Mouse (Mus musculus) thymus, postnatal 10 days (tissue): ENCODE results near the gene Eif2b4.
A peak's percentile ranks its signal among the peaks of the same experiment; 100 is the strongest.

Source experiments
- DNase-seq, 2 experiments: peaks; one replicate each; pipeline ENCODE4 v3.0.0; 2021; ENCODE audit warnings: low spot score in 2 of 2

Gene Eif2b4

GRCm38 (mm10) chr5:31199893-31200292 is 6.7 kb upstream of the Eif2b4 start:
- DNase-seq, result peak in 1 of 2 experiments; percentile 21

- DNase-seq, result no peak
Observed at GRCm38 (mm10) chr5:31199321-31199892, 6.2 kb upstream of the Eif2b4 start.

- DNase-seq, result no peak
Observed at GRCm38 (mm10) chr5:31198616-31199320, 5.5 kb upstream of the Eif2b4 start.

DNA sequence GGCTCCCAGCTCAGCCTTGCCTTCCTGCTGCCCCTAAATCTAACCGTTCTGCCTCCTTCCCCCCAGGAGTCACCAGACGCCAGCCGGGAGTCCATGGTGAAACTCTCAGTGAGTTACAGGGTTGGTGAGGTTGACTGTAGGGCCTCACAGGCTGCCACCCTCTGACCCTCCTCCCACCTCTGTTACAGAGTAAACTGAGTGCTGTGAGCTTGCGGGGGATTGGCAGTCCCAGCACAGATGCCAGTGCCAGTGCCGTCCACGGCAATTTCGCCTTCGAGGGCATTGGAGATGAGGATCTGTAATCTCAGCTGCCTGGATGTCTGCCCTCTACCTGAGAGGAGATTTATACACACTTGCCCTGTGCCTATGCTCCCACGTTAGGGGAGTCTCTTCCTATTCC is 4.9 kb upstream of the Eif2b4 start:
- no peak for DNase-seq

DNA sequence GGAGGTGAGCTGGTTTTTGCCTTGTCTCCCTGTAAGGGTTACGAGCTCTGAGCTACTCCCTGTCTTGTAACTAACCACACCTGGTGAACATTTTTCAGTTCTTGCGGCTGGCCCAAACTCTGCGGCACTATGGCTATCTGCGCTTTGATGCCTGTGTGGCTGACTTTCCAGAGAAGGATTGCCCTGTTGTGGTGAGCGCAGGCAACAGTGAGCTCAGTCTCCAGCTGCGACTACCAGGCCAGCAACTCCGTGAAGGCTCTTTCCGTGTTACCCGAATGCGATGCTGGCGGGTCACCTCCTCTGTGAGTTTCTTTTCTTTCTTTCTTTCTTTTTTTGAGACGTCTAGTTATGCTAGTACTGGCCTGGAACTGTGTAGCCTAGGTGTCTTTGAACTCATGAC is 3.8 kb upstream of the Eif2b4 start:
- DNase-seq, result no peak

- no peak for DNase-seq
Observed at GRCm38 (mm10) chr5:31196207-31196606, 3.0 kb upstream of the Eif2b4 start.

DNA sequence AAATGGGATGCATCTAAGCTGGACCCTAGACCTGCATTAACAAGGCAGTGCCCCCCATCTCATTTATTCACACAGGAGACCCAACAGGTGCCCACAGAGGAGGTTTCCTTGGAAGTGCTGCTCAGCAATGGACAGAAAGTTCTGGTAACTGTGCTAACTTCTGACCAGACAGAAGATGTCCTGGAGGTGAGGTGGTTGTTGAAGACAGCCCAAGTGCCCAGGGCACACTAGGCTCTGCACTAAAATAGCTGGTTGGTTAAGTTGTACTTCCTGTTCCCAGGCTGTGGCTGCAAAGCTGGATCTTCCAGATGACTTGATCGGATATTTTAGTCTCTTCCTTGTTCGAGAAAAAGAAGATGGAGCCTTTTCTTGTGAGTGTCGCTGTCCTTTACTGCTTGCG is 2.4 kb upstream of the Eif2b4 start:
- DNase-seq, result no peak

DNA sequence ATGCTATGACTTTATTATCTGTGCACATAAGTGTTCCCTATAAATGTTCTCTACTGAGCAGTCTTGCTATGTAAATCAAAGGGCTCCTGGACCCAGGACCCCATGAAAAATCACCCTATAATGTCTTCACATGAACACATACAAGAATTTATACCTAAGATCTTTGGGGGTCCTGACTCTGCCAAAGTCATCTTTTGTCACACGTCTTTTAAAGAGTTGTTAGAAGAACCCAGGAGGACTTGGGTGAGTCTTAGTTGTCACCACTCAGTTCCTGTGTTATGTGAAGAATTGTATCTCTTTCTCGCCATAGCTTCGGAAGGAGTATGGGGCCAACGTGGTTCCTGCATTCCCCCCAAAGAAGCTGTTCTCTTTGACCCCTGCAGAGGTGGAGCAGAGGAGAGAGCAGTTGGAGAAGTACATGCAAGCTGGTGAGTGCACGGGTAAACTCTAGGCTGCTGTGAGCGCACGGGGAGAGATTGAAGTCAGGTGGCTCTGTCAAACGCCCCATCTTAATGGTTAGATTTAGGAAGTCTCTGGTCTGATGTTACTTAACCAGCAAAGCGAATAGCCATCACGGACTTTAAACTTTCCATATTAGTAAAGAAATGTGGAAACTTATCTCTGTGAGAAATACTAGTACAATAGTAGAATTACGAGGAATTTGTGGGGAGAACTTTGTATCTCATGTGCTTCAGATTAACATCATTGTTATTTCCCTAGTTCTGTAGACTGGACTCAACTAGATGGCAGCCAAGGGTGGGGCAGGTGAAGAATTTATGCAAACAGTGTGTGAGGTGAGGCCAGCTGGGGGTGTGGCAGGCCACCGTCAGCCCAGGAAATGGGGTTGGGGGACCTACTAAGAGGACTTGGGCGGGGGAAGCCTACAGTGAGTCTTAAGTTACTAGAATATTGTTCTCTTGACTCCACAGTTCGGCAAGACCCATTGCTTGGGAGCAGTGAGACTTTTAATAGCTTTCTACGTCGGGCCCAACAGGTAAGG is 1.6 kb upstream of the Eif2b4 start:
- no peak for DNase-seq

DNA sequence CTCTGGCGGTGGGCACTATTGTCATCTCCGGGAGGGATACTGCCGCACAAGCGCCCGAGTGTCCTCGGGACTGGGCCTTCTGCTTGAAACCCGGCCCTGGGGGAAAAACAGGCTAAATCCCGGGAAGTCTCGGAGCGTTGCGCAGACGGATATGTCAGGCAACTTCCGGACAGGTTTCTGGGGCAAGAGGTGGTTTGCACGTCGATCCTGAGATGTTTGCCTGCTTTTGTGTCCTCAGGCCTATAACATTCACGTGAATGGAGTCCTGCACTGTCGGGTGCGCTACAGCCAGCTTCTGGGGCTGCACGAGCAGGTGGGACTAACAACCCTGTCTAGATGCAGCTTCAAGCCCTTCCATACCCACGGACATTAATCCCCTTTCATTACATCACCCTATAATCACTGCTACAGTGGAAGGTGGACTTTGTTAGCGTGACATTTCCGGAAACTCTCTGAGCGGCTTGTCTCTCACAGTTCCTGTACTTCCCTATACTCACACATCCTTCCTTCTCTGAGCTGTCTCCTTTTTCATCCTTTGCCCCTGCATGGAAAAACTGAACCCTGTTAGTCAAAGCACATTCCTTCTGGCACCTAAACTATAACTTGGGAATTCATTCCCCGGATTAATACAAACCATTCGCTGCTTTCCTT is 526 bp upstream of the Eif2b4 start:
- DNase-seq, result no peak

DNA sequence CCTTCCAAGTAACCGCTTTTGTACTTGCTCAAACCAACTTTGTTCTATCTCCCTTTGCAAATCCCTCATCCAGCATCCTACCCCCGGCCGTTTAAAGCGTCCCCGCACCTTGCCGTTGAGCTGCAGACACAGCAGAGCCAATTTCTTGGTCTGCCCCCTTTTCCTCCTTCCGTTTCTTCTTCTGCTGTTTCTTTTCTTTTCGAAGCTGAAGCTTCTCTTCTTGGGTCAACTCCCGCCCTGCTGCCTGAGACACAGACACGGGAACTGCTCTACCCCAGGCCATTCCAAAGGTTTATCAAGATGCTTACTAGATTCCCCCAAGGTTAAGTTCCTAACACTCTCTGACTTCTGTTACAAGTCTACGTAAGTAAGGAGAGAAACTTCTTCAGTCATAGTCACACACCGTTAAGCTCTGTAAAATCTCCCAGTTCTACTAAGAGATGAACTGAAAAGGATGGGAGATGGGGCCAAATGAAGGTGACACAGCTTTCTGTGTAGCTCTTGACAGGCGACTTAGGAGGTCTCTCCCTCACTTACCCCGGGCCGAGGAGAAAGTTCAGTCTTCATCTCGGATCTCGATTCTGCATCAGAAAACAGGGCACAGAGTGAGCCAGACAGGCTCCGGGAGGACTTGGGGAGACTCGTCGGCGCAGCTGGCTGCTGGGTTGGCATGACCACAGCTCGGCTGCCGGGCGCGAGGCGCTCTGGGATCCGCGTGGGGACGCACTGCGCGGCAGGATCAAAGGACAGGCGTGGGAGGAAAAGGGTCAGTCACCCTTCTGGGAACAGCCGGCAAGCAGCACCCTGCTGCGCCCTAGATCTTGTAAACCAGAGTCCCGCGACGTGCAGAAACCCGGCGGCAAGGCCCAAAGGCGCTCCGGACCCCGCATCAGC is 938 bp downstream of the Eif2b4 start:
- DNase-seq, result no peak

GRCm38 (mm10) chr5:31190201-31190600 is 3.0 kb downstream of the Eif2b4 start:
- no peak for DNase-seq

DNA sequence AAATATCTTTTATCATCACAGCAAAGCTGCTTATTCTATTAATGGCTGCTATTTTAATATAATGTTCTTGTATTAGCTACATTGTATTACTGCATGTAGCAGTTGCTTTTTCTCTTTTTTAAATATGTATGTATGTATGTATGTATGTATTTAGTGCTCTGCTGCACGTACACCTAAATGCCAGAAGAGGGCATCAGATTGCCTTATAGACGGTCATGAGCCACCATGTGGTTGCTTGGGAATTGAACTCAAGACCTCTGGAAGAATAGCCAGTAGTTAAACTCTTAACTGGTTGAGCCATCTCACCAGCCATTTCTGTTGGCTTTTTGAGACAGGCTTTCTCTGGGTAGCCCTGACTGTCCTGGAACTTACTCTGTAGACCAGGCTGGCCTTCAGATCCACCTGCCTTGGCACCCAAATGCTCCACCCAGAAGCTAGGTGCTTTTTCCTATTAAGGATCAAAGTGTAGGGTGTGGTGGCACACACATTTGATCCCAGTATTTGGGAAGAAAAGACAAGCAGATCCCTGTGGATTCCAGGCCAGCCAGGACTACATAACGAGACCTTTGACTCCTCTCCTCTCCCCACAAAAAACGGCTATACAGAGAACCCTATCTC is 4.9 kb downstream of the Eif2b4 start:
- no peak for DNase-seq

DNA sequence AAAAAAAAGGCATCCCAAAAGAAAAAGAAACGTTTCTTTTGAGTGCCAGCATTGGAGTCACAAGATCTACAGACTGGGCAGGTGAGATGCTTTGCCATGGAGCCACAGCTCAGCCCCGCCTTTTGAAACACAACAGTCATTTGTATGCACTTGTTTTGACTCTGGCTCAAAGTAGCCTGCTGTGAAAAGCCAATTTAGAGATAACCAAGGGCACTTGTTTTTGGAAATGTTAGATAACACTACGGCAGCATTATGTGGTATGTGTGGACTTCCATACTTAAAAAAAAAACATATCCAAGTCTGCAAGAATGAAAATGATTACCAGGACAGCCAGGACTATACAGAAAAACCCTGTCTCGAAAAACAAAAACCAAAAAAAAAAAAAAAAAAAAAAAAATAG is 9.6 kb downstream of the Eif2b4 start:
- DNase-seq, result no peak

DNA sequence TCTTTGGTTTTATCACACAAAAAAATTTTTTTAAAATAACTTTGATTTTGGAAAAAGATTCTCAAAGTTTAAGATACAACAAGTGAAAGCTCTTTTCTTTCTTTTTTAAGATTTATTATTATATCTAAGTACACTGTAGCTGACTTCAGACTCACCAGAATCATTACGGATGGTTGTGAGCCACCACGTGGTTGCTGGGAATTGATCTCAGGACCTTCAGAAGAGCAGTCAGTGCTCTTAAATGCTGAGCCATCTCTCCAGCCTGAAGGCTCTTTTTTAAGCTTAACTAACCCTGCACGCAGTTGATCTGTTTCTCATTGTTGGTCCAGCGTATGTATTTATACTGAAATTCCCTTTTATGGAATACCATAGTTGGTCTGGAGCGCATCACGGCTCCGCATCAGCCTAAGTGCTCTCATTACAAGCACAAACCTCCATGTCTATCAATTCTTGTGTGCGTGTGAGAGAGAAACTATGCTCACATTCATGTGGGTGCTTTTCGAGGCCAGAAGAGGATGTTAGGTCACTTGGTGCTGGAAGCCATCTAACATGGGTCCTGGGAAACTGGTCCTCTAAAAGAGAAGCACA is 12.0 kb downstream of the Eif2b4 start:
- DNase-seq, result no peak

GRCm38 (mm10) chr5:31179766-31180630 is 13.2 kb downstream of the Eif2b4 start, which contains the start of the genes Gm29609 and Gtf3c2:
Gm29609 (minus strand) TSS chr5:31179911.
Gtf3c2 (minus strand) TSS chr5:31180144.
- DNase-seq, result peak; percentile 94 to 97

DNA sequence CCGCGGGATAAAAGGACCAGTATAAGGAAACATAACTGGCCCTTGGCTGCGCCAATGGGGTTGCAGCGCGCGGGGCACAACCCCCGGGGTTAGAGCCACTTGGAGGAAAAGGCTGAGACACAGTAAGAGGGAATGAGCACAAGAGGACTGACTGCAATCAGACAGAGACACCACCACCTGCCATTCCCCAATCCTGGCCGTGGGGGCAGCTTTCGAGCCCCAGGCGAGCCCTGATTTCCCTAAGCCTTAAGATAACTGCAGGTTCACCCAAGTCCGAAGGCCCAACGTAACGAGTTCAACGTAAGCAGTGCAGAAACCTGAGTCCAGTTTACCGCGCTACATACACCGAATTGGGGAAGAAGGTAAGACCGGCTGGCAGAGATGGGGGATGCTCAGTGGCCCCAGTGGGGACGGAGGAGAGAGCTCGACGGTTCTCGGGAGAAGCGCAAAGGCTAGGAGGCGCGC is 13.9 kb downstream of the Eif2b4 start:
- DNase-seq, result no peak

- no peak for DNase-seq
Observed at GRCm38 (mm10) chr5:31168630-31169029, 24.6 kb downstream of the Eif2b4 start.

- no peak for DNase-seq
Observed at GRCm38 (mm10) chr5:31164878-31165277, 28.4 kb downstream of the Eif2b4 start.

DNA sequence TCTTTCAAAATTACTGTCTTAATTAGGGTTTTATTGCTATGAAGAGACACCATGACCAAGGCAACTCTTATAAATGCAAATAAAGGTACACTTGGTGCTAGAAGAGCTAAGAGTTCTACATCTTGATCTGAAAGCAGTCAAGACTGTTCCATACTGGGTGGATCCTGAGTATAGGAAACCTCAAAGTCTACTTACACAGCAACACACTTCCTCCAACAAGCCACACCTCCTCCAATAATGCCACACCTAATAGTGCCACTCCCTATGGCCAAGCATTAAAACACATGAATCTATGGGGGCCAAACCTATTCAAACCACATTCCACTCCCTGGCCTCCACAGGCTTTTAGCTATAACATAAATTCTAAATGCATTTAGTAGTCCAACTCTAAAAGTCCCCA is 30.8 kb downstream of the Eif2b4 start:
- DNase-seq, result no peak
